Mouse (Mus musculus): ENCODE results near the gene Arl3. TPM values are rescaled to one million over a fixed set of nuclear protein-coding genes. Genes with fewer than 3 reads are reported as not detected.

The Arl3 gene
- polyA plus RNA-seq, 1 experiment from 2014 or later: 91.8 TPM

Other genes with a start within 250 kb of the Arl3 start
- gene Psd, start 246.0 kb downstream of the Arl3 start, polyA plus RNA-seq (2015; fragmentation: Nextera tagmentation; extraction: Ambion mirVana): 4.5 and 6.8 TPM in 2 replicates
- gene Fbxl15, start 245.0 kb downstream of the Arl3 start, polyA plus RNA-seq (2015; fragmentation: Nextera tagmentation; extraction: Ambion mirVana): 10.5 and 11.4 TPM in 2 replicates
- 118 and 139 TPM in 2 replicates for gene Cuedc2, start 234.5 kb downstream of the Arl3 start, polyA plus RNA-seq (2015; fragmentation: Nextera tagmentation; extraction: Ambion mirVana)
- gene Mfsd13a, start 232.1 kb downstream of the Arl3 start, polyA plus RNA-seq (2015; fragmentation: Nextera tagmentation; extraction: Ambion mirVana): 4.1 and 7.5 TPM in 2 replicates
- 0.67 and 1.1 TPM in 2 replicates for gene 2310034G01Rik, start 222.9 kb downstream of the Arl3 start, polyA plus RNA-seq (2015; fragmentation: Nextera tagmentation; extraction: Ambion mirVana)
- 103 and 122 TPM in 2 replicates for gene Actr1a, start 177.4 kb downstream of the Arl3 start, polyA plus RNA-seq (2015; fragmentation: Nextera tagmentation; extraction: Ambion mirVana)
- 15.2 and 20.6 TPM in 2 replicates for gene Sufu, start 176.3 kb downstream of the Arl3 start, polyA plus RNA-seq (2015; fragmentation: Nextera tagmentation; extraction: Ambion mirVana)
- 15.9 and 19.2 TPM in 2 replicates for gene Trim8, start 71.5 kb downstream of the Arl3 start, polyA plus RNA-seq (2015; fragmentation: Nextera tagmentation; extraction: Ambion mirVana)
- gene Sfxn2, start 167 bp upstream of the Arl3 start, polyA plus RNA-seq (2015; fragmentation: Nextera tagmentation; extraction: Ambion mirVana): 8.8 and 10.9 TPM in 2 replicates
- 51.6 and 58.6 TPM in 2 replicates for gene Wbp1l, start 25.9 kb upstream of the Arl3 start, polyA plus RNA-seq (2015; fragmentation: Nextera tagmentation; extraction: Ambion mirVana)
- gene Cyp17a1, start 100.0 kb upstream of the Arl3 start, polyA plus RNA-seq (2015; fragmentation: Nextera tagmentation; extraction: Ambion mirVana): 0.89 and 1.2 TPM in 2 replicates
- gene Borcs7, start 116.7 kb upstream of the Arl3 start, polyA plus RNA-seq (2015; fragmentation: Nextera tagmentation; extraction: Ambion mirVana): 15.5 and 15.7 TPM in 2 replicates
- gene As3mt, start 134.3 kb upstream of the Arl3 start, polyA plus RNA-seq (2015; fragmentation: Nextera tagmentation; extraction: Ambion mirVana): 43.3 and 48.3 TPM in 2 replicates
- gene Cnnm2, start 188.4 kb upstream of the Arl3 start, polyA plus RNA-seq (2015; fragmentation: Nextera tagmentation; extraction: Ambion mirVana): 2.4 and 3.0 TPM in 2 replicates